Mouse (Mus musculus) fat pad, adult 2 months (tissue): ENCODE measurements at regions not wholly inside any gene's neighbourhood (a gene's known extent, or its start where the extent isn't known, plus 50 kb on each side); places are given as distances from the start of the nearest gene placed in this dataset.

Experiments used
- DNase-seq: peaks from one replicate; pipeline ENCODE4 v3.0.0-alpha.2; 2011; ENCODE audit warnings: low read depth, low spot score; ENCODE audit errors: extremely low read depth

GRCm38 (mm10) chr3:129445961-129446360 lies 86.2 kb upstream of the Elovl6 start:
- DNase-seq = no peak

GRCm38 (mm10) chr3:129449928-129450327 lies 82.2 kb upstream of the Elovl6 start:
- peak; percentile 93 for DNase-seq

- no peak for DNase-seq
These were observed 81.5 kb upstream of the Elovl6 start for GRCm38 (mm10) chr3:129450671-129451070.

- no peak for DNase-seq
These were observed 62.1 kb upstream of the Elovl6 start for GRCm38 (mm10) chr3:129470088-129470487.

GRCm38 (mm10) chr3:129471332-129471731 lies 60.8 kb upstream of the Elovl6 start:
- DNase-seq = no peak

GRCm38 (mm10) chr3:129472008-129472407 lies 60.1 kb upstream of the Elovl6 start:
- no peak for DNase-seq

GRCm38 (mm10) chr3:129474451-129474850 lies 57.7 kb upstream of the Elovl6 start:
- DNase-seq = no peak

GRCm38 (mm10) chr3:129476250-129476649 lies 55.9 kb upstream of the Elovl6 start:
- DNase-seq = no peak

GRCm38 (mm10) chr3:129478093-129478492 lies 54.1 kb upstream of the Elovl6 start:
- no peak for DNase-seq

- no peak for DNase-seq
These were observed 50.9 kb upstream of the Elovl6 start for GRCm38 (mm10) chr3:129481293-129481692.
